ENCODE assay signal across 9 mouse cellular contexts in the genomic region with DNA sequence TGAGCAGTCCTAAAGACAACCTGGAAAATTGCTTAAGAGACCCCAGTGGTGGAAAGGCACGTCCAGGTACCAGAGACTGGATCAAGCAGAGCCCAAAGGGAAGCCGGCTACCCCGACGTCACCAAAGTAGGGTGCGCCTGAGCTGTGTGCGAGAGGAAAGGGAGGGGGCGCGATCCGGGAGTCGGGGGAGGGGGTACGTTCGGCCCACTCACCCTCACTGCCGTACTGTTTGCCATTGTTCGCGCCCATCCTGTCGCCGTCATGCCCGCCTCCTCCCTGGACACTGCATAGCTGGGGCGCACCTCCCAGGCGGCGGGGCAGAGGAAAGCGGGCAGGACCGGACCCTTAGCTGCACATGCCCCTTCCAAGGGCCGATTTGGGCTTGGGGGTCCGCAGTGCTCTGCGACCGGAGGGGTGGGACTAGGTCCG. TPM values are rescaled to one million over a fixed set of nuclear protein-coding genes. Genes with fewer than 3 reads are reported as not detected.
DNase-seq lines count a peak whose midpoint lies in the region; ATAC-seq and TF ChIP-seq lines count a peak whose summit lies in the region.
"Had no signal": no experiment of that assay in that cellular context is flagged by ENCODE, and none has a peak within 500 bp of the region (broad histone marks: within the 10 kb centered on the region; RNA-seq: fewer than 3 reads in every experiment).

No protein-coding gene starts in this region.

- peak overlapping the region; percentile 67 for H3K4me3 ChIP-seq in embryonic facial prominence, embryonic 12.5 days
- peak overlapping the region; percentile 77 to 86 for H3K4me3 ChIP-seq in heart, embryonic 14.5 days (ENCODE audit: control insufficient read depth in 1 of 2, insufficient read depth in 1 of 2, low read depth in 1 of 2, low read length in 2 of 2)
- peak overlapping the region; percentile 80 for H3K4me3 ChIP-seq in kidney, embryonic 15.5 days (replicated peaks)
- peak overlapping the region; percentile 69 for H3K4me3 ChIP-seq in lung, adult 2 months (replicated peaks; ENCODE audit: extremely low read depth, low read depth, low read length)

- peak; percentile 33; the same call in 1 of the 2 replicates for TF ChIP-seq POLR2A in lung, adult 2 months (IDR thresholded peaks at IDR 0.05; ENCODE audit: borderline replicate concordance, extremely low read depth, low read depth, low read length)

- H3K4me1 ChIP-seq in embryonic facial prominence, embryonic 12.5 days: peaks cover 18% of the 10 kb centered on the region
- H3K4me1 ChIP-seq in heart, embryonic 14.5 days (ENCODE audit: control insufficient read depth in 2 of 2, insufficient read depth in 2 of 2, low read length in 2 of 2): peaks cover 0 to 5% of the 10 kb centered on the region in 2 experiments; a peak in 1 of 4 replicates
- H3K4me1 ChIP-seq in kidney, embryonic 15.5 days: peaks cover 9% of the 10 kb centered on the region
- H3K4me1 ChIP-seq in lung, adult 2 months (ENCODE audit: control insufficient read depth, insufficient read depth, low read length): no peaks in the 10 kb centered on the region; the same call in 1 of the 2 replicates

- peak overlapping the region; percentile 94 for H3K27ac ChIP-seq in embryonic facial prominence, embryonic 12.5 days
- peak overlapping the region; percentile 80 to 90 for H3K27ac ChIP-seq in heart, embryonic 14.5 days (replicated peaks in 1 of 2; ENCODE audit: control insufficient read depth in 1 of 2, insufficient read depth in 1 of 2, low read depth in 2 of 2, low read length in 2 of 2)
- peak overlapping the region; percentile 88 for H3K27ac ChIP-seq in kidney, embryonic 15.5 days

- DNase-seq in right cerebral cortex, postnatal 14 days: peak; percentile 7
- DNase-seq in right cerebral cortex, adult 18-20 months: no peak
- peak; percentile 46 for DNase-seq in lung, adult 2 months
- peak; percentile 20 for DNase-seq in right cerebral cortex, postnatal 4 days
- no peak for DNase-seq in natural killer cell, adult 2 months (ENCODE audit: low spot score in 2 of 2)

- no peaks in the 10 kb centered on the region for H3K27me3 ChIP-seq in embryonic facial prominence, embryonic 12.5 days
- H3K27me3 ChIP-seq in heart, embryonic 14.5 days (ENCODE audit: control insufficient read depth, insufficient read depth, low read length): no peaks in the 10 kb centered on the region
- H3K27me3 ChIP-seq in kidney, embryonic 15.5 days: peaks cover 4% of the 10 kb centered on the region; the same call in 1 of the 2 replicates

- WGBS in embryonic facial prominence, embryonic 12.5 days: 0% methylated on average over 26 of the region's 28 CpGs
- WGBS in heart, embryonic 14.5 days: 0% methylated on average over 20 of the region's 28 CpGs
- WGBS in kidney, embryonic 15.5 days: 0% methylated on average over 28 of the region's 28 CpGs
- under 1% methylated on average over 28 of the region's 28 CpGs for WGBS in lung, adult 2 months

- TF ChIP-seq CTCF in lung, adult 2 months (IDR thresholded peaks at IDR 0.05; ENCODE audit: insufficient read depth, low read length): no peak

- peak; percentile 77 for ATAC-seq in embryonic facial prominence, embryonic 12.5 days (ENCODE audit: insufficient number of reproducible peaks, insufficient read depth, low FRiP score, low TSS enrichment)
- ATAC-seq in heart, embryonic 14.5 days (ENCODE audit: insufficient number of reproducible peaks, insufficient read depth, low FRiP score, low read depth): peak; percentile 75
- peak; percentile 82 for ATAC-seq in kidney, embryonic 15.5 days (replicated peaks; ENCODE audit: low FRiP score)

- H3K36me3 ChIP-seq in embryonic facial prominence, embryonic 12.5 days: no peaks in the 10 kb centered on the region
- no peaks in the 10 kb centered on the region for H3K36me3 ChIP-seq in heart, embryonic 14.5 days (ENCODE audit: control insufficient read depth, insufficient read depth, low read length)
- no peaks in the 10 kb centered on the region for H3K36me3 ChIP-seq in kidney, embryonic 15.5 days

- no peaks in the 10 kb centered on the region for H3K9me3 ChIP-seq in embryonic facial prominence, embryonic 12.5 days
- H3K9me3 ChIP-seq in heart, embryonic 14.5 days (ENCODE audit: control insufficient read depth, low read length): no peaks in the 10 kb centered on the region
- no peaks in the 10 kb centered on the region for H3K9me3 ChIP-seq in kidney, embryonic 15.5 days (replicated peaks)
- H3K9me3 ChIP-seq: megakaryocyte, embryonic 14.5 days had no signal

- H3K9ac ChIP-seq in embryonic facial prominence, embryonic 12.5 days: peak overlapping the region; percentile 83
- H3K9ac ChIP-seq in heart, embryonic 14.5 days (ENCODE audit: low read length): peak overlapping the region; percentile 90
- peak overlapping the region; percentile 57 for H3K9ac ChIP-seq in kidney, embryonic 15.5 days

- H3K4me2 ChIP-seq in embryonic facial prominence, embryonic 12.5 days (replicated peaks): peak overlapping the region; percentile 63
- H3K4me2 ChIP-seq in heart, embryonic 14.5 days (ENCODE audit: low read length): peak overlapping the region; percentile 94
- H3K4me2 ChIP-seq in kidney, embryonic 15.5 days: peak overlapping the region; percentile 83

RNA-seq across cellular contexts. Expression of a gene that starts 0.6 kb away (rescaled TPM):
- 45.5 and 49.5 TPM in 2 replicates for polyA plus RNA-seq in embryonic facial prominence, embryonic 12.5 days (2016; fragmentation: Nextera tagmentation; extraction: Ambion mirVana)
- 12.6 and 13.1 TPM in 2 replicates for polyA plus RNA-seq in heart, embryonic 14.5 days (2014; fragmentation: Nextera tagmentation; extraction: Ambion mirVana)
- polyA plus RNA-seq in kidney, embryonic 15.5 days (2015; fragmentation: Nextera tagmentation; extraction: Ambion mirVana): 15.2 and 16.9 TPM in 2 replicates
- 7.5 and 7.7 TPM in 2 replicates for polyA plus RNA-seq in lung, adult 2 months (2012; rRNA removed)

Comparison
In these comparisons a context has a peak if more than half of its experiments do, and no peak if none do; other contexts are left out.
1. DNase-seq: peak in right cerebral cortex, postnatal 14 days (single experiment), lung, adult 2 months (single experiment) and right cerebral cortex, postnatal 4 days (single experiment); none in right cerebral cortex, adult 18-20 months (single experiment) and natural killer cell, adult 2 months (0 of 2).
2. Peak in every context shown above with its lines, with median percentiles within 50 percentile points of each other: ATAC-seq, H3K27ac ChIP-seq, H3K4me2 ChIP-seq, H3K4me3 ChIP-seq and H3K9ac ChIP-seq.